18 mouse cellular contexts compared by ENCODE assay signal in genomic region chr4:100735936-100736349, GRCm38 (mm10). TPM values are rescaled to one million over a fixed set of nuclear protein-coding genes. Genes with fewer than 3 reads are reported as not detected.
DNase-seq lines count a peak whose midpoint lies in the region; ATAC-seq and TF ChIP-seq lines count a peak whose summit lies in the region.
"Had no signal": no experiment of that assay in that cellular context is flagged by ENCODE, and none has a peak within 500 bp of the region (broad histone marks: within the 10 kb centered on the region; RNA-seq: fewer than 3 reads in every experiment).

No protein-coding gene starts in this region.

- H3K9ac ChIP-seq in hindbrain, embryonic 16.5 days (ENCODE audit: low read depth, low read length) = no peak overlapping the region
- H3K9ac ChIP-seq in forebrain, embryonic 15.5 days (replicated peaks) = no peak overlapping the region
- H3K9ac ChIP-seq in midbrain, postnatal 0 days (replicated peaks; ENCODE audit: low read length, poor library complexity, severe bottlenecking) = no peak overlapping the region
- H3K9ac ChIP-seq: heart, embryonic 12.5 days; liver, postnatal 0 days had no signal

- WGBS in hindbrain, embryonic 16.5 days = 39% methylated on average over 9 of the region's 9 CpGs
- 76% methylated on average over 9 of the region's 9 CpGs for WGBS in hindbrain, embryonic 10.5 days
- 8% methylated on average over 9 of the region's 9 CpGs for WGBS in forebrain, embryonic 15.5 days
- WGBS in midbrain, postnatal 0 days = 25% methylated on average over 9 of the region's 9 CpGs

- no peak overlapping the region for H3K4me2 ChIP-seq in hindbrain, embryonic 16.5 days (ENCODE audit: low read length)
- H3K4me2 ChIP-seq in forebrain, embryonic 15.5 days (replicated peaks) = no peak overlapping the region
- H3K4me2 ChIP-seq in midbrain, postnatal 0 days (ENCODE audit: low read depth, low read length, poor library complexity, severe bottlenecking) = no peak overlapping the region
- H3K4me2 ChIP-seq: heart, embryonic 12.5 days had no signal

- TF ChIP-seq CTCF in midbrain, postnatal 0 days (IDR thresholded peaks at IDR 0.05) = no peak

- no peaks in the 10 kb centered on the region for H3K27me3 ChIP-seq in hindbrain, embryonic 16.5 days (replicated peaks; ENCODE audit: control insufficient read depth, insufficient read depth, low read length)
- H3K27me3 ChIP-seq in hindbrain, embryonic 10.5 days (ENCODE audit: insufficient read depth, poor library complexity, severe bottlenecking) = no peaks in the 10 kb centered on the region
- H3K27me3 ChIP-seq in forebrain, embryonic 15.5 days = no peaks in the 10 kb centered on the region
- no peaks in the 10 kb centered on the region for H3K27me3 ChIP-seq in midbrain, postnatal 0 days (ENCODE audit: insufficient read depth, low read length)
- H3K27me3 ChIP-seq: heart, embryonic 12.5 days; Patski had no signal

- no peaks in the 10 kb centered on the region for H3K9me3 ChIP-seq in hindbrain, embryonic 16.5 days (ENCODE audit: control insufficient read depth, low read length)
- H3K9me3 ChIP-seq in hindbrain, embryonic 10.5 days = no peaks in the 10 kb centered on the region
- H3K9me3 ChIP-seq in forebrain, embryonic 15.5 days = no peaks in the 10 kb centered on the region
- H3K9me3 ChIP-seq in midbrain, postnatal 0 days (ENCODE audit: low read length) = no peaks in the 10 kb centered on the region
- H3K9me3 ChIP-seq: limb, embryonic 10.5 days had no signal

- H3K27ac ChIP-seq in hindbrain, embryonic 16.5 days (ENCODE audit: low read depth, low read length) = no peak overlapping the region
- no peak overlapping the region for H3K27ac ChIP-seq in hindbrain, embryonic 10.5 days
- H3K27ac ChIP-seq in forebrain, embryonic 15.5 days (replicated peaks) = no peak overlapping the region
- no peak overlapping the region for H3K27ac ChIP-seq in midbrain, postnatal 0 days (ENCODE audit: low read depth, low read length)
- H3K27ac ChIP-seq: left cerebral cortex, adult 2 months; limb, embryonic 10.5 days had no signal

- H3K36me3 ChIP-seq in hindbrain, embryonic 16.5 days (ENCODE audit: control insufficient read depth, insufficient read depth, low read length) = no peaks in the 10 kb centered on the region
- H3K36me3 ChIP-seq in hindbrain, embryonic 10.5 days = no peaks in the 10 kb centered on the region
- H3K36me3 ChIP-seq in forebrain, embryonic 15.5 days = no peaks in the 10 kb centered on the region
- no peaks in the 10 kb centered on the region for H3K36me3 ChIP-seq in midbrain, postnatal 0 days (ENCODE audit: insufficient read depth, low read length)
- H3K36me3 ChIP-seq: heart, embryonic 12.5 days; limb, embryonic 10.5 days had no signal

- ATAC-seq in hindbrain, embryonic 16.5 days = peak; percentile 37; the same call in 1 of the 2 replicates
- ATAC-seq in forebrain, embryonic 15.5 days (replicated peaks) = peak; percentile 64
- no peak for ATAC-seq in midbrain, postnatal 0 days (ENCODE audit: low FRiP score)
- ATAC-seq: liver, postnatal 0 days; Patski had no signal

- peak; percentile 14 for DNase-seq in embryo, embryonic 10.5 days (ENCODE audit: low spot score)
- DNase-seq in embryo, embryonic 9.5 days (ENCODE audit: extremely low spot score) = no peak
- no peak for DNase-seq in hindbrain, embryonic 10.5 days (ENCODE audit: low spot score)
- DNase-seq in midbrain, postnatal 0 days (ENCODE audit: low spot score) = peak; percentile 40
- no peak for DNase-seq in layer of hippocampus, postnatal 14 days (ENCODE audit: low spot score in 2 of 2)
- no peak for DNase-seq in thymus, postnatal 25 days
- DNase-seq: adrenal gland, adult 8-10 months; cerebellum, adult 9-10 months; kidney, adult 8-10 months; kidney, postnatal 25 days; liver, postnatal 0 days; lung, postnatal 10 days had no signal

- no peak overlapping the region for H3K4me3 ChIP-seq in hindbrain, embryonic 16.5 days (ENCODE audit: low read length)
- no peak overlapping the region for H3K4me3 ChIP-seq in hindbrain, embryonic 10.5 days
- no peak overlapping the region for H3K4me3 ChIP-seq in forebrain, embryonic 15.5 days
- no peak overlapping the region for H3K4me3 ChIP-seq in midbrain, postnatal 0 days (ENCODE audit: low read depth, low read length)
- H3K4me3 ChIP-seq: heart, embryonic 12.5 days; left cerebral cortex, adult 2 months; limb, embryonic 10.5 days had no signal

- H3K4me1 ChIP-seq in hindbrain, embryonic 16.5 days (ENCODE audit: control insufficient read depth, insufficient read depth, low read depth, low read length) = no peaks in the 10 kb centered on the region; the same call in 1 of the 2 replicates
- no peaks in the 10 kb centered on the region for H3K4me1 ChIP-seq in hindbrain, embryonic 10.5 days (replicated peaks)
- peaks cover 16% of the 10 kb centered on the region for H3K4me1 ChIP-seq in forebrain, embryonic 15.5 days
- H3K4me1 ChIP-seq in midbrain, postnatal 0 days (ENCODE audit: insufficient read depth, low read length) = no peaks in the 10 kb centered on the region
- H3K4me1 ChIP-seq: heart, embryonic 12.5 days; limb, embryonic 10.5 days had no signal

RNA-seq across cellular contexts. Expression of gene Cachd1, which starts 40.5 kb away (rescaled TPM):
- 10.6 and 17.4 TPM in 2 replicates for polyA plus RNA-seq in hindbrain, embryonic 16.5 days (2015; fragmentation: Nextera tagmentation; extraction: Ambion mirVana)
- 28.1 and 28.7 TPM in 2 replicates for polyA plus RNA-seq in hindbrain, embryonic 10.5 days (2016; fragmentation: Nextera tagmentation; extraction: Ambion mirVana)
- 18.1 and 20.3 TPM in 2 replicates for polyA plus RNA-seq in forebrain, embryonic 15.5 days (2015; fragmentation: Nextera tagmentation; extraction: Ambion mirVana)
- 52.2 and 59.8 TPM in 2 replicates for total RNA-seq in midbrain, postnatal 0 days (2014; rRNA removed)
- polyA plus RNA-seq in midbrain, postnatal 0 days (2015; fragmentation: Nextera tagmentation; extraction: Ambion mirVana) = 25.1 and 26.5 TPM in 2 replicates
- 10 to 100 TPM; 39.3 to 54.8 TPM for total RNA-seq in layer of hippocampus, postnatal 14 days (2021)

Comparison
In these comparisons a context has a peak if more than half of its experiments do, and no peak if none do; other contexts are left out.
1. DNase-seq: peak in embryo, embryonic 10.5 days (single experiment) and midbrain, postnatal 0 days (single experiment); none in embryo, embryonic 9.5 days (single experiment), hindbrain, embryonic 10.5 days (single experiment), layer of hippocampus, postnatal 14 days (0 of 2) and thymus, postnatal 25 days (single experiment).